Mouse (Mus musculus) ES-CJ7 (cell line): Measurements from ENCODE around the gene Rnf111.
"Not testable (repeated sequence)": the region's sequence is repeated elsewhere in the genome, so short reads cannot be mapped to it uniquely, and the experiment has no call there.

ENCODE experiments used
- DNase-seq: peaks from one replicate; pipeline ENCODE4 v3.0.0; 2011; ENCODE audit warnings: low read depth, low spot score

Rnf111 gene

GRCm38 (mm10) chr9:70496990-70497389 lies 6.5 kb downstream of the Rnf111 start:
- no peak for DNase-seq

GRCm38 (mm10) chr9:70493038-70493437 lies 10.5 kb downstream of the Rnf111 start:
- DNase-seq = no peak

- peak; percentile 56 for DNase-seq
Observed at GRCm38 (mm10) chr9:70491176-70491575, 12.3 kb downstream of the Rnf111 start.

- peak; percentile 90 for DNase-seq
Observed at GRCm38 (mm10) chr9:70487401-70487800, 16.1 kb downstream of the Rnf111 start.

GRCm38 (mm10) chr9:70485840-70486239 lies 17.7 kb downstream of the Rnf111 start:
- DNase-seq = no peak

- peak; percentile 16 for DNase-seq
Observed at GRCm38 (mm10) chr9:70483495-70483894, 20.0 kb downstream of the Rnf111 start.

GRCm38 (mm10) chr9:70481872-70482271 lies 21.7 kb downstream of the Rnf111 start:
- DNase-seq = no peak

- DNase-seq = peak; percentile 84
Observed at GRCm38 (mm10) chr9:70477229-70477628, 26.3 kb downstream of the Rnf111 start.

GRCm38 (mm10) chr9:70475777-70476270 lies 27.7 kb downstream of the Rnf111 start:
- DNase-seq = no peak

GRCm38 (mm10) chr9:70473400-70473799 lies 30.1 kb downstream of the Rnf111 start:
- DNase-seq = no peak

GRCm38 (mm10) chr9:70463091-70463490 lies 40.4 kb downstream of the Rnf111 start:
- not testable (repeated sequence) for DNase-seq

- DNase-seq = no peak
Observed at GRCm38 (mm10) chr9:70452371-70452770, 51.2 kb downstream of the Rnf111 start.

- no peak for DNase-seq
Observed at GRCm38 (mm10) chr9:70449072-70449471, 54.5 kb downstream of the Rnf111 start.

GRCm38 (mm10) chr9:70439959-70440358 lies 63.6 kb downstream of the Rnf111 start:
- no peak for DNase-seq

- no peak for DNase-seq
Observed at GRCm38 (mm10) chr9:70422661-70423060, 80.9 kb downstream of the Rnf111 start.

- DNase-seq = peak; percentile 94
Observed at GRCm38 (mm10) chr9:70421257-70422056, 82.1 kb downstream of the Rnf111 start, which contains the start of gene Ccnb2. Gene Ccnb2, minus strand, starts transcription at chr9:70421547.

GRCm38 (mm10) chr9:70416412-70416811 lies 87.1 kb downstream of the Rnf111 start:
- DNase-seq = peak; percentile 87

GRCm38 (mm10) chr9:70413038-70413437 lies 90.5 kb downstream of the Rnf111 start:
- no peak for DNase-seq

GRCm38 (mm10) chr9:70410668-70411067 lies 92.9 kb downstream of the Rnf111 start:
- no peak for DNase-seq

GRCm38 (mm10) chr9:70409743-70410142 lies 93.8 kb downstream of the Rnf111 start:
- no peak for DNase-seq

- peak; percentile 71 for DNase-seq
Observed at GRCm38 (mm10) chr9:70408791-70409190, 94.7 kb downstream of the Rnf111 start.

- DNase-seq = no peak
Observed at GRCm38 (mm10) chr9:70406596-70406995, 96.9 kb downstream of the Rnf111 start.

- no peak for DNase-seq
Observed at GRCm38 (mm10) chr9:70401937-70402539, 101.5 kb downstream of the Rnf111 start.
